Mouse (Mus musculus): ENCODE measurements around the gene Ip6k3. TPM values are rescaled to one million over a fixed set of nuclear protein-coding genes. Genes with fewer than 3 reads are reported as not detected.

The Ip6k3 gene
- polyA plus RNA-seq, 1 experiment from 2014 or later = 0.20 TPM

GRCm38 (mm10) chr17:27189640-27190216, 22.1 kb upstream of the Ip6k3 start:
- WGBS = 34% methylated on average over 10 of the region's 10 CpGs
- DNase-seq (ENCODE audit: low spot score) (peak; percentile 76), ATAC-seq (replicated peaks; ENCODE audit: insufficient number of reproducible peaks, low FRiP score, low TSS enrichment, low read depth) (peak; percentile 68; the same call in 1 of the 2 replicates)
- Histone ChIP-seq H3K4me1 (ENCODE audit: control insufficient read depth, insufficient read depth, low read length) (no peaks in the 10 kb centered on the region), H3K9ac (replicated peaks; ENCODE audit: low read length) (no peak overlapping the region), H3K4me2 (ENCODE audit: low read depth, low read length) (no peak overlapping the region), H3K4me3 (ENCODE audit: low read depth, low read length) (no peak overlapping the region), H3K9me3 (replicated peaks; ENCODE audit: control insufficient read depth, low read length) (no peaks in the 10 kb centered on the region), H3K27ac (replicated peaks; ENCODE audit: low read depth, low read length) (no peak overlapping the region), H3K27me3 (ENCODE audit: control insufficient read depth, insufficient read depth, low read length) (no peaks in the 10 kb centered on the region), H3K36me3 (replicated peaks; ENCODE audit: control insufficient read depth, insufficient read depth, low read depth, low read length) (peaks cover 14% of the 10 kb centered on the region)

GRCm38 (mm10) chr17:27188883-27189282, 21.3 kb upstream of the Ip6k3 start:
- H3K4me3 ChIP-seq (ENCODE audit: low read depth, low read length) = no peak overlapping the region
- no peaks in the 10 kb centered on the region for H3K4me1 ChIP-seq (ENCODE audit: control insufficient read depth, insufficient read depth, low read length)
- ATAC-seq (replicated peaks; ENCODE audit: insufficient number of reproducible peaks, low FRiP score, low TSS enrichment, low read depth) (no peak), DNase-seq (ENCODE audit: low spot score) (no peak)
- no peaks in the 10 kb centered on the region for H3K9me3 ChIP-seq (replicated peaks; ENCODE audit: control insufficient read depth, low read length)
- no peaks in the 10 kb centered on the region for H3K27me3 ChIP-seq (ENCODE audit: control insufficient read depth, insufficient read depth, low read length)
- WGBS = 86% methylated on average over 9 of the region's 9 CpGs
- H3K36me3 ChIP-seq (replicated peaks; ENCODE audit: control insufficient read depth, insufficient read depth, low read depth, low read length) = peaks cover 14% of the 10 kb centered on the region
- no peak overlapping the region for H3K27ac ChIP-seq (replicated peaks; ENCODE audit: low read depth, low read length)
- H3K4me2 ChIP-seq (ENCODE audit: low read depth, low read length) = no peak overlapping the region
- H3K9ac ChIP-seq (replicated peaks; ENCODE audit: low read length) = no peak overlapping the region

GRCm38 (mm10) chr17:27187059-27187458, 19.5 kb upstream of the Ip6k3 start:
- Histone ChIP-seq H3K27me3 (ENCODE audit: control insufficient read depth, insufficient read depth, low read length) (no peaks in the 10 kb centered on the region), H3K4me3 (ENCODE audit: low read depth, low read length) (no peak overlapping the region), H3K4me2 (ENCODE audit: low read depth, low read length) (no peak overlapping the region), H3K9ac (replicated peaks; ENCODE audit: low read length) (no peak overlapping the region), H3K4me1 (ENCODE audit: control insufficient read depth, insufficient read depth, low read length) (no peaks in the 10 kb centered on the region), H3K36me3 (replicated peaks; ENCODE audit: control insufficient read depth, insufficient read depth, low read depth, low read length) (peaks cover 5% of the 10 kb centered on the region), H3K27ac (replicated peaks; ENCODE audit: low read depth, low read length) (no peak overlapping the region), H3K9me3 (replicated peaks; ENCODE audit: control insufficient read depth, low read length) (no peaks in the 10 kb centered on the region)
- DNase-seq (ENCODE audit: low spot score) (no peak), ATAC-seq (replicated peaks; ENCODE audit: insufficient number of reproducible peaks, low FRiP score, low TSS enrichment, low read depth) (no peak)
- 60% methylated on average over 5 of the region's 5 CpGs for WGBS

GRCm38 (mm10) chr17:27186068-27186467, 18.5 kb upstream of the Ip6k3 start:
- Histone ChIP-seq H3K27me3 (ENCODE audit: control insufficient read depth, insufficient read depth, low read length) (no peaks in the 10 kb centered on the region), H3K4me1 (ENCODE audit: control insufficient read depth, insufficient read depth, low read length) (no peaks in the 10 kb centered on the region), H3K4me2 (ENCODE audit: low read depth, low read length) (no peak overlapping the region), H3K36me3 (replicated peaks; ENCODE audit: control insufficient read depth, insufficient read depth, low read depth, low read length) (peaks cover under 1% of the 10 kb centered on the region; the same call in 1 of the 2 replicates), H3K4me3 (ENCODE audit: low read depth, low read length) (no peak overlapping the region), H3K27ac (replicated peaks; ENCODE audit: low read depth, low read length) (no peak overlapping the region), H3K9ac (replicated peaks; ENCODE audit: low read length) (no peak overlapping the region), H3K9me3 (replicated peaks; ENCODE audit: control insufficient read depth, low read length) (no peaks in the 10 kb centered on the region)
- DNase-seq (ENCODE audit: low spot score) = no peak
- 84% methylated on average over 3 of the region's 3 CpGs for WGBS
- no peak for ATAC-seq (replicated peaks; ENCODE audit: insufficient number of reproducible peaks, low FRiP score, low TSS enrichment, low read depth)

GRCm38 (mm10) chr17:27183667-27184292, 16.2 kb upstream of the Ip6k3 start:
- no peaks in the 10 kb centered on the region for H3K4me1 ChIP-seq (ENCODE audit: control insufficient read depth, insufficient read depth, low read length)
- H3K9me3 ChIP-seq (replicated peaks; ENCODE audit: control insufficient read depth, low read length) = no peaks in the 10 kb centered on the region
- 94% methylated on average over 12 of the region's 12 CpGs for WGBS
- H3K27ac ChIP-seq (replicated peaks; ENCODE audit: low read depth, low read length) = no peak overlapping the region
- no peak overlapping the region for H3K4me2 ChIP-seq (ENCODE audit: low read depth, low read length)
- H3K27me3 ChIP-seq (ENCODE audit: control insufficient read depth, insufficient read depth, low read length) = no peaks in the 10 kb centered on the region
- DNase-seq (ENCODE audit: low spot score) (no peak), ATAC-seq (replicated peaks; ENCODE audit: insufficient number of reproducible peaks, low FRiP score, low TSS enrichment, low read depth) (no peak)
- no peak overlapping the region for H3K4me3 ChIP-seq (ENCODE audit: low read depth, low read length)
- H3K9ac ChIP-seq (replicated peaks; ENCODE audit: low read length) = no peak overlapping the region
- H3K36me3 ChIP-seq (replicated peaks; ENCODE audit: control insufficient read depth, insufficient read depth, low read depth, low read length) = no peaks in the 10 kb centered on the region

- no peak overlapping the region for H3K4me2 ChIP-seq (ENCODE audit: low read depth, low read length)
- H3K9me3 ChIP-seq (replicated peaks; ENCODE audit: control insufficient read depth, low read length) = no peaks in the 10 kb centered on the region
- ATAC-seq (replicated peaks; ENCODE audit: insufficient number of reproducible peaks, low FRiP score, low TSS enrichment, low read depth) (no peak), DNase-seq (ENCODE audit: low spot score) (no peak)
- WGBS = 70% methylated on average over 5 of the region's 5 CpGs
- no peaks in the 10 kb centered on the region for H3K27me3 ChIP-seq (ENCODE audit: control insufficient read depth, insufficient read depth, low read length)
- H3K36me3 ChIP-seq (replicated peaks; ENCODE audit: control insufficient read depth, insufficient read depth, low read depth, low read length) = no peaks in the 10 kb centered on the region
- H3K9ac ChIP-seq (replicated peaks; ENCODE audit: low read length) = no peak overlapping the region
- no peak overlapping the region for H3K4me3 ChIP-seq (ENCODE audit: low read depth, low read length)
- H3K4me1 ChIP-seq (ENCODE audit: control insufficient read depth, insufficient read depth, low read length) = no peaks in the 10 kb centered on the region
- no peak overlapping the region for H3K27ac ChIP-seq (replicated peaks; ENCODE audit: low read depth, low read length)
These were observed 14.8 kb upstream of the Ip6k3 start for GRCm38 (mm10) chr17:27182401-27182800.

- Histone ChIP-seq H3K36me3 (replicated peaks; ENCODE audit: control insufficient read depth, insufficient read depth, low read depth, low read length) (no peaks in the 10 kb centered on the region), H3K4me1 (ENCODE audit: control insufficient read depth, insufficient read depth, low read length) (no peaks in the 10 kb centered on the region), H3K9ac (replicated peaks; ENCODE audit: low read length) (no peak overlapping the region), H3K27me3 (ENCODE audit: control insufficient read depth, insufficient read depth, low read length) (no peaks in the 10 kb centered on the region), H3K4me2 (ENCODE audit: low read depth, low read length) (no peak overlapping the region), H3K4me3 (ENCODE audit: low read depth, low read length) (no peak overlapping the region), H3K27ac (replicated peaks; ENCODE audit: low read depth, low read length) (no peak overlapping the region), H3K9me3 (replicated peaks; ENCODE audit: control insufficient read depth, low read length) (no peaks in the 10 kb centered on the region)
- DNase-seq (ENCODE audit: low spot score) (no peak), ATAC-seq (replicated peaks; ENCODE audit: insufficient number of reproducible peaks, low FRiP score, low TSS enrichment, low read depth) (peak; percentile 37; the same call in 1 of the 2 replicates)
- WGBS = 18% methylated on average over 3 of the region's 3 CpGs
These were observed 14.1 kb upstream of the Ip6k3 start for GRCm38 (mm10) chr17:27181666-27182065.

- H3K9me3 ChIP-seq (replicated peaks; ENCODE audit: control insufficient read depth, low read length) = no peaks in the 10 kb centered on the region
- H3K27me3 ChIP-seq (ENCODE audit: control insufficient read depth, insufficient read depth, low read length) = no peaks in the 10 kb centered on the region
- 67% methylated on average over 12 of the region's 12 CpGs for WGBS
- H3K36me3 ChIP-seq (replicated peaks; ENCODE audit: control insufficient read depth, insufficient read depth, low read depth, low read length) = no peaks in the 10 kb centered on the region
- no peak overlapping the region for H3K4me3 ChIP-seq (ENCODE audit: low read depth, low read length)
- no peak for ATAC-seq (replicated peaks; ENCODE audit: insufficient number of reproducible peaks, low FRiP score, low TSS enrichment, low read depth)
- no peak overlapping the region for H3K4me2 ChIP-seq (ENCODE audit: low read depth, low read length)
- no peak for DNase-seq (ENCODE audit: low spot score)
- H3K9ac ChIP-seq (replicated peaks; ENCODE audit: low read length) = no peak overlapping the region
- H3K27ac ChIP-seq (replicated peaks; ENCODE audit: low read depth, low read length) = no peak overlapping the region
- no peaks in the 10 kb centered on the region; the same call in 1 of the 2 replicates for H3K4me1 ChIP-seq (ENCODE audit: control insufficient read depth, insufficient read depth, low read length)
These were observed 12.2 kb upstream of the Ip6k3 start for GRCm38 (mm10) chr17:27179681-27180280.
